Mouse (Mus musculus) forebrain, embryonic 10.5 days (tissue): ENCODE results near the gene Lamc2. TPM values are rescaled to one million over a fixed set of nuclear protein-coding genes. Genes with fewer than 3 reads are reported as not detected.
A peak's percentile ranks its signal among the peaks of the same experiment; 100 is the strongest.

Experiments used
- DNase-seq: peaks from one replicate; pipeline ENCODE4 v3.0.0-alpha.2; 2017; ENCODE audit warnings: low spot score; ENCODE audit errors: extremely low spot score
- H3K27ac ChIP-seq: fragments of 300-500 bp; sonication (generic); 2 replicates; pipeline ENCODE4 v1.5.1; 2016; ENCODE audit warnings: mild to moderate bottlenecking
- H3K27me3 ChIP-seq: fragments of 300-500 bp; sonication (generic); 2 replicates; pipeline ENCODE4 v1.6.1; 2016; ENCODE audit warnings: mild to moderate bottlenecking; ENCODE audit not compliant: poor library complexity, severe bottlenecking
- H3K36me3 ChIP-seq: fragments of 300-500 bp; sonication (generic); replicated peaks from 2 replicates; pipeline ENCODE4 v1.6.1; 2016; ENCODE audit warnings: mild to moderate bottlenecking, moderate library complexity
- H3K4me1 ChIP-seq: fragments of 300-500 bp; sonication (generic); 2 replicates; pipeline ENCODE4 v1.6.1; 2016
- H3K4me3 ChIP-seq: fragments of 300-500 bp; sonication (generic); 2 replicates; pipeline ENCODE4 v1.5.1; 2016; ENCODE audit warnings: mild to moderate bottlenecking, moderate library complexity
- H3K9me3 ChIP-seq: fragments of 300-500 bp; sonication (generic); 2 replicates; pipeline ENCODE4 v1.6.1; 2016; ENCODE audit warnings: mild to moderate bottlenecking, moderate library complexity
- WGBS: fragments of 180-500 bp; shearing (Covaris S2); methylation state at CpG from one replicate; pipeline ENCODE4 v1.1.7; 2016; 5-methylcytosine and 5-hydroxymethylcytosine counted together
- polyA plus RNA-seq: library from polyadenylated mRNA; unstranded; fragments of >200 nt; fragmentation: Nextera tagmentation; extraction: Ambion mirVana; gene quantifications from 2 replicates; pipeline ENCODE4 v1.2.1, GENCODE M21; 2016

Gene Lamc2
- polyA plus RNA-seq, 1 experiment from 2014 or later: 1.8 TPM

DNA sequence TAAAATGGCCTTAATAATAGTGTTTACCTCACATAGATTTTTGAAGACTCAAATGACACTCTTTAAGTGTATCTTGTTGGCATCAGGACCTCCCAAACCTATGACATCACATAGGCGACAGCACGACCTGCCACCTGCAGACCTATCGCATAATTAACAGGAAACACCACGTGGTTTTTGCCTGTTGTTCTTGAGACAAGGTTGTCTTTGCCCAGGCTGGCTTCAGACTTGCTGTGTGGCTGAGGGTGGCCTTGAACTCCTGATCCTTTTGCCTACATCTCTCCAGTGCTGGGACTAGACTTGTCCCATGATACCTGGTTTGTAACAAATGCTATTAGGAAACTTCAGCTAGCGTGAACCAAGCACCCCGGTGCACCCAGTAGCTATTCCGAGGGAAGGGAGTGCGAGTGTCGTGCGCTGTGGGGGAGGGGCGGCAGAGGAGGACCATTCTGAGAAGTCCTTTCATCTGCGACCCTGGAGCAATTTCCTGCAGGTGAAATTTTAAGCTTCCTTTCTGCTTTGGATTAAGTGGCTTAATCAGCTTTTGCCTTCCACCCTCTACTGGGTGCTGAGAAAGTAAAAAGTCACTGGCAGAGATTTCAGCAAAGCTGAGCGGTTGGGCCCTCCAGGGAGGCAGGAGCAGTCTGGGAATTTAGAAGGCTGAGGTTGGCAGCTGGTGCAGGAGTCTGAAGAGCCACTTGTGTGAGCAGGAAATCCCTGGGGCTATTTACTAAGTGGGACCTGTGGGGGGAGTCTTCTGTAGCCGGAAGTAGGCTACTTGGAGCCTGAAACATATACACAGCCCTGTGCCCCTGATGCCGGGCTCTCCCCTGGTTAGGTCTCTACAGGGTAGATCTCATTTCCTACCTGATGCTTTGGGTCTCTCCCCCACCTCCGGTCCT, 90.2 kb downstream of the Lamc2 start:
- Histone ChIP-seq H3K4me3 (no peak overlapping the region), H3K36me3 (no peaks in the 10 kb centered on the region), H3K27ac (peak overlapping the region; percentile 56; the same call in 1 of the 2 replicates), H3K27me3 (peaks cover 39% of the 10 kb centered on the region), H3K4me1 (peaks cover 70% of the 10 kb centered on the region), H3K9me3 (no peaks in the 10 kb centered on the region)
- DNase-seq: no peak
- 8% methylated on average over 16 of the region's 16 CpGs for WGBS

DNA sequence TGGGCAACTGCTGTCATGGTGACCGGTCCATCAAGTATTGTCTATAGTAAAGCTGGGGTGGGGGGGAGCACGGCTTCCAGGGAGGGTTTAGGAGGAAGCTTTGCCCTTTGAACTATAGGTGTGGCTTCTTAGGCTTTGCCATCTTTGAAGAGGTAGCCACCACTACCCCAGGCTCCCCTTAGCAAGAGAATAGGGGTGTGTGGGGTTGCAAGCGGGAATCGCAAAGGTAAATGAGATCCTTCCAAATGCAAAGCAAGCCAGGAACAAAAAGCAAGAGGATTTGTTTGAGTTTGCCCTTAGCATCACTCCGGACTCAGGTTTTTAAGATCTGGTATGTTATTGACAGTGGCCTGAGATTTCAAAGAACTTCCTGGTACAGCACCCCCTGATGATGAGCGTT, 90.9 kb downstream of the Lamc2 start:
- no peak overlapping the region for H3K27ac ChIP-seq
- no peaks in the 10 kb centered on the region for H3K36me3 ChIP-seq
- DNase-seq: no peak
- H3K9me3 ChIP-seq: no peaks in the 10 kb centered on the region
- H3K27me3 ChIP-seq: peaks cover 46% of the 10 kb centered on the region
- no peak overlapping the region for H3K4me3 ChIP-seq
- H3K4me1 ChIP-seq: peaks cover 72% of the 10 kb centered on the region
- 36% methylated on average over 6 of the region's 6 CpGs for WGBS

DNA sequence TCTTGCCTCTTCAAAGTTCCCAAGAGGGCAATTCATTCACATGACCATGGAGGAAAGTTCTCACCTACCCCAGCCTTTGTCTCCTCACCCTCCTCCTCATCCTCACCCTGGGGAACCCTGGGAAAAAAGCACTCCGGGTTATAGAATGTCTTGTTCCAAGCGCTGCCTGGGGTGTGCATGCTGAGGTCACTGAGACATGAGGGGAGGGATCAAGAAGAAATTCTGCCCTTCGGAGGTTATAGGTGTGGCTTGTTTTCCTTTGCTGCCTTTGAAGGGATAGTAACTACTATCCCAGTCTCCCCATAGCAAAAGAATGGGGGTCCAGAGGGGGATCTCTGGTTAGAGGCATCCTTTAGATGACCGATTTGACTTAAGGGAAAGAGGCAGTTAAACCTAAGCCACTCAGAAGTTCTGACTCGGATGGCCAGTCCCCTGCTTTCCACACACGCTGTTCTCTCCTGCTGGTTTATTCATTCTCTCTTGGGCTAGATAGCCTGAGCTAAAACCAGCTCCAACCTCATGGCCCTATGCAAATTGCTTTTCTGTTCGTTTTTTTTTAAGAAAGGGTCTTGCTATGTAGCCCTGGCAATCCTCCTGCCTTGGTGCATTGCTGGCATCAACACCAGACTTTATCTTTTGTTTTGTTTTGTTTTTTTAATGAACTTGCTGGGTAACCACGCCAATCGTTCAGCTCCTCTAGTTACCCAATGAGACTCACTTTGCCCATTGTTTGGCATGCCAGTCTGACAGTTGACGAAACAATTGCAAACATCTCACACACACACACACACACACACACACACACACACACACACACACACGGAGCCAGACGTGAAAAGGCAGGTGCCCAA, 91.8 kb downstream of the Lamc2 start:
- no peak for DNase-seq
- no peaks in the 10 kb centered on the region for H3K36me3 ChIP-seq
- H3K27ac ChIP-seq: no peak overlapping the region
- no peaks in the 10 kb centered on the region for H3K9me3 ChIP-seq
- H3K4me3 ChIP-seq: no peak overlapping the region
- H3K27me3 ChIP-seq: peaks cover 51% of the 10 kb centered on the region
- 36% methylated on average over 12 of the region's 12 CpGs for WGBS
- H3K4me1 ChIP-seq: peaks cover 72% of the 10 kb centered on the region

DNA sequence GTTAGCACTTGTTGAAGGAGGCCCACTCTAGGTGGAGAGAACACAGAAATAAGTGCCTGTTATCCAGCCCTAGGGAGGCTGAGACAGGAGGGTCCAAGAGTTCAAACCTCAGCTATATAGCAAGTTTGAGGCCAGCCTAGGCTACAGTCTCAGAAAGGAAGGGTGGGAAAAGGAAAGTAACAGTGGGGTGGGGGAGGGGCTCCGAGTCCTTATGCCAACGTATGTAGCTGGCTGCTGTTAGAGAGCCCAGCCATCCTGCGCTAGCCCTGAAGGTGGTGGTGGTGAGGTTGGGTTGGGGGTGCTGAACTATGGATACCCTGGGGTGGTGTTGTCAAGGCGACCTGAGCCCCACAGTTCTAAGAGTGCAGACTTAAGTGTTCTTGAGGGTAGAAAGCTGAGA, 92.7 kb downstream of the Lamc2 start:
- H3K9me3 ChIP-seq: no peaks in the 10 kb centered on the region
- no peak overlapping the region for H3K4me3 ChIP-seq
- WGBS: 71% methylated on average over 4 of the region's 4 CpGs
- H3K36me3 ChIP-seq: no peaks in the 10 kb centered on the region
- H3K4me1 ChIP-seq: peaks cover 66% of the 10 kb centered on the region
- peaks cover 51% of the 10 kb centered on the region for H3K27me3 ChIP-seq
- DNase-seq: no peak
- no peak overlapping the region for H3K27ac ChIP-seq

DNA sequence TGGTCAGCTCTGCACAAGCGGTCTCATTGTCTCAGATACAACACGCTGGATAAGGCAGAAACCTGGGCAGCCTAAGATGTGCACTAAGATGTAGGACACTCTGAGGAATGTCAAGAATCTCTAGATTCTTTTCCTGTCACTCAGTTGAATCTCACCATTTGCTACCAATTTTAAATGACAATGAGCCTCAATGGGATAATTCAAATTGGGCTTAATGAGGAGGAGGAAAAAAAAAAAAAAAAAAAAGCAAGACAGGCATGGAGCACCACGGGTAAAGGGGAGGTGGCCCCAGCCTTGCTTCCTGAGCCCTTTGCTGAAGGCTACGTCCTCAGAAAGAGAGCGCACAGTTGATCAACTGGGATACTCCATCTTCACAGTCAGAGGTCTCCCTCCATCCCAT, 93.1 kb downstream of the Lamc2 start:
- 0 out of 2 replicates have a peak overlapping the region, but pooled peaks have one; percentile 1 for H3K27ac ChIP-seq
- DNase-seq: no peak
- no peak overlapping the region for H3K4me3 ChIP-seq
- H3K9me3 ChIP-seq: no peaks in the 10 kb centered on the region
- peaks cover 51% of the 10 kb centered on the region for H3K27me3 ChIP-seq
- H3K4me1 ChIP-seq: peaks cover 62% of the 10 kb centered on the region
- WGBS: 52% methylated on average over 5 of the region's 5 CpGs
- H3K36me3 ChIP-seq: no peaks in the 10 kb centered on the region

DNA sequence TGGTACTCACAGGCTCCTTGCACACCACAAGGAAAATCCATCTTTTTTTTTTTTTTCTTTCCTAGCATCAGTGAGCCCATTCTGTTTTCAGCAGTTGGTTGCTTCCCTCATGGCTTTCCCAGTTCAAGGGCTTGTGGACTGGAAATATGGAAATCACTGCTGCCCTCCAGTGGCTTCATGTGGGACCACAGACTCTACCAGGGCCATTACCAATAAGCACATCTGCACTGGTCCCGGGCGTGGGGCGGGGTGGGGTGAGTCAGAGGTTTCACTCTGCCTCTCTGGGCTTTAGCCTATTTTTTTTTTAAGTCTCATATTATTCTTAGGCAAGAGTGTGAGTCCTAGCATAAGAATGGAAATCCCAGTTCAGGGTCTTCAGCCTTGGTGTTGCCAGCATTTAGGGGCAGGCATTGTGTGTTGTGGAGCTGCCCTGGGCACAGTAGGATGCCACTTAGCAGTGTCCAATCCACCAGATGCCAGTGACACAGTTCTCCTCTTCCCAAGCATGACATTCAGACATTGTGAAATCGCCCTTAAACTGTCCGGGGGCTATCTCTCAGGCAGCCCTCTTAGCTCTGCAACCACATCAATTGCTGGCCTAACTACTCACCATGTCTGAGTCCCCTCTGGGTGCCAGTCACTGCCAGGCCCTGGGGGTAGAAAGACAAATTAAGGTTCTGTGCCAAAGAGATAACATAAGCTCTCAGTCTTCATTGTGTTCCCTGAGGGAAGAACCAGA, 93.8 kb downstream of the Lamc2 start:
- DNase-seq: peak; percentile 75
- H3K4me3 ChIP-seq: no peak overlapping the region
- WGBS: 54% methylated on average over 5 of the region's 5 CpGs
- peaks cover 61% of the 10 kb centered on the region for H3K4me1 ChIP-seq
- H3K9me3 ChIP-seq: no peaks in the 10 kb centered on the region
- no peaks in the 10 kb centered on the region for H3K36me3 ChIP-seq
- peak overlapping the region; percentile 68; the same call in 1 of the 2 replicates for H3K27ac ChIP-seq
- peaks cover 51% of the 10 kb centered on the region for H3K27me3 ChIP-seq

DNA sequence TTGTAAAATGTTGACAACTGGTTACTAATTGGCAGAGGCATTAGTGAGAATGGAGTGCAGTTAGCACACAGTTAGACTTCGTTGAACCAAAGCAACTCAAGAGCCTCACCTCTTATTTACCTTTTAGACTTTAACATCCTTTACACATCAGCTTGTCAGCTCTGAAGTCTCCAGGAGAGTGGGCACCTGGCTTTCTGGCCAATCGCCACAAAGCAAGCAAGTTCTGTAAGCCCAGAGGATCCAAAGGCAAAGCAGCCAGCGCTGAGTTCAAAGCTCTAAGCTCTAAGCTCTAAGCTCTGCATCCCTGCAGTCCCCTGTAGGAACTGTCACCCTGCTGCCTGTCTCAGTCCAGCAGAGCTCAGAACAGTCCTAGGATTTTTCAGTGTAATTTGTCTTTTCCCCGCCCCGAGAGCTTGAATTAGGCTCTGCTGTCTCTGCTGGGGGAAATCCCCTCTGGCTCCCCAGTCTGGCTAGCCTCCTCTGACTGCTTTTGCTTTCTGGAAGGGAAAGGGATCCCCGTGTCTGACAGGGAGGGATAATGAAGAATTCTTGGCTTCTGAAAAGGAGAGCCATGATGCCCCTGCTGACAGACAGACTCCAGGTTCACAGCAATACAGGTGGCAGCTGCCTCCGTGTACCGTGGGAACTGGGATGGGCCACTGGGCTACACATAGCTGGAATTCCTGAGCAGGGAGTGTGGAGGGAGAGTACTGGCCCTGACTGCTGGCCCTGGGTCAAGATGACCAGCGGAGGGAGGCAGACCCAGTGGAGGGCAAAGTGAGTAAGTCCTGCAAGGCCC, 94.6 kb downstream of the Lamc2 start:
- WGBS: 35% methylated on average over 9 of the region's 9 CpGs
- peak overlapping the region; percentile 68 for H3K27ac ChIP-seq
- no peaks in the 10 kb centered on the region for H3K9me3 ChIP-seq
- H3K4me3 ChIP-seq: no peak overlapping the region
- H3K27me3 ChIP-seq: peaks cover 51% of the 10 kb centered on the region
- peaks cover 57% of the 10 kb centered on the region for H3K4me1 ChIP-seq
- no peaks in the 10 kb centered on the region for H3K36me3 ChIP-seq
- DNase-seq: no peak

DNA sequence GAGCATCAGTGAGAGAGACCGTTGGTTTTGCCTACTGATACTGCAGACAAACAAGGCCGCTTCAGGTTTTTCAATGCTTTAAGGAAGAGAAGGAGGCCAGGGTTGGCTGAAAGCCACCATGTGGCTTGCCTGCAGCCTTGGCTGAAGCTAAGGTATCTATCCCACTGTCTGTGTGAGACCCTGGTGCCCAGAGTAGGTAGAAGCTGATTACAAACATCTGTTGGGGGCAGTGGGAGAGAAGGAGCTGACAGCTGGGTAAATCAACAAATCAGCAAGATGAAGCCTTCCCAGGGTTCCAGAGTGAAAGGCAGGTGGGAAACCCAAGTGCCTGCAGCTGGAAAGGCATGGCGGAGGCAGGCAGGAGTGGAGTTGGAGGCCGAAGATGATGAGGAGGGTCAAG, 95.4 kb downstream of the Lamc2 start:
- H3K27ac ChIP-seq: no peak overlapping the region
- H3K9me3 ChIP-seq: no peaks in the 10 kb centered on the region
- no peak overlapping the region for H3K4me3 ChIP-seq
- no peaks in the 10 kb centered on the region for H3K36me3 ChIP-seq
- WGBS: 83% methylated on average over 4 of the region's 4 CpGs
- no peak for DNase-seq
- H3K4me1 ChIP-seq: peaks cover 54% of the 10 kb centered on the region
- H3K27me3 ChIP-seq: peaks cover 43% of the 10 kb centered on the region

DNA sequence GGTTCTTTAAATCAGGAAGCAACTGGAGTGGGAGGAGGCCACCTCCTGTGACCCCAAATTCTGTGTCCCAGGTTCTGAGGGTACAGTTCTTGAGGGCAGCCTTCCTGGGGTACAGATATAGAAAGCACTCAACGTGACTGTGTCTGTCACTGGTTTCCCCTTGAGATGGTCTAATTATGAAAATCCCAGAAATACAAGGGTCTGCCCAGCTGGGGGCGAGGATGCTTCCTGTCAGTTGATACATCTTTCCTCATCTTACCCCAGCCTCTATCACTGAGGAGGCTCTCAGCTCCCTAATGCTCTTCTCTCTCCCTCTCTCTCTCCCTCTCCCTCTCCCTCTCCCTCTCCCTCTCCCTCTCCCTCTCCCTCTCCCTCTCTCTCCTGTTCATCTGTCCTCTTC, 96.2 kb downstream of the Lamc2 start:
- WGBS: 82% methylated on average over 2 of the region's 2 CpGs
- Histone ChIP-seq H3K27ac (no peak overlapping the region), H3K4me1 (peaks cover 47% of the 10 kb centered on the region)

DNA sequence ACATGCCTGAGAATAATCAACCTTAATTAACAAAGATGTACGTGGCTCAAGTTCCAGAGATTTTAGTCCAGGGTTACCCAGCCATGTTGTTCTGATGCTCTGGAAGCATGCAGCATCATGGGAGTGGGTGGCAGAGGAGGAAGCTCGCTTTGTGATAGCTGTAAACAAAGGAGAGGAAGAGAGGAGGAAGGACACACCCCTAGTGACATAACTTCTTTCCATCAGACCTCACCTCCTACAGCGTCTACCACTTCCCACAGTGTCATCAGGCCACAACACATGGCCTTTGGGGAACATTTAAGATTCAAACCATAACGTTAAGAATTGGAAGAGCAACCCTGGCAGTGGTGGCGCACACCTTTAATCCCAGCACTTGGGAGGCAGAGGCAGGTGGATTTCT, 98.5 kb downstream of the Lamc2 start:
- Histone ChIP-seq H3K27ac (no peak overlapping the region), H3K27me3 (peaks cover 15% of the 10 kb centered on the region), H3K9me3 (peaks cover 3% of the 10 kb centered on the region; the same call in 1 of the 2 replicates), H3K4me3 (no peak overlapping the region), H3K4me1 (peaks cover 26% of the 10 kb centered on the region), H3K36me3 (no peaks in the 10 kb centered on the region)
- WGBS: 90% methylated on average over 5 of the region's 5 CpGs
- no peak for DNase-seq

More for the DNA sequence above, 96.2 kb downstream of the Lamc2 start:
- no peaks in the 10 kb centered on the region for H3K36me3 ChIP-seq
- DNase-seq: no peak
- H3K27me3 ChIP-seq: peaks cover 37% of the 10 kb centered on the region
- H3K4me3 ChIP-seq: no peak overlapping the region
- H3K9me3 ChIP-seq: no peaks in the 10 kb centered on the region

DNA sequence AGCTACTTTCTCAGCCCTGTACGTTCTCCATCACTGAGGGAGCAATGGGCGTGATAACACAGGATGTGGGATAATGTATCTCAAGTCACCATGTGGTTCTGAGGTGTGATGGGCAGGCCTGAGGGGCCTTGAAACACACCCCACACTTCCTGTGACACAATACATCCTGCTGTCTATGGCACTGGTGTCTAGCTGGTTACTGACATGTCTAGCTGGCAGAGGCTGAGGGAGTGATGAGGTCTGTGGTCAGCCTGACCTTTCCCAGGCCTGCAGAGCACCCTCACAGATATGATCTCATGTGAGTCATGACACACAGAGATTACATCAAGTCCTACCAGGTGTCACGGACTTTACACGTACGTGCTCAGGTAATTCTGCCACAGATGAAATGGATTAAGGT, 101.0 kb downstream of the Lamc2 start:
- Histone ChIP-seq H3K9me3 (peaks cover 3% of the 10 kb centered on the region; the same call in 1 of the 2 replicates), H3K27me3 (0 out of 2 replicates have a peak, but pooled peaks cover 3% of the 10 kb centered on the region), H3K27ac (no peak overlapping the region), H3K4me1 (peaks cover 7% of the 10 kb centered on the region), H3K4me3 (no peak overlapping the region), H3K36me3 (no peaks in the 10 kb centered on the region)
- no peak for DNase-seq
- 90% methylated on average over 5 of the region's 5 CpGs for WGBS

DNA sequence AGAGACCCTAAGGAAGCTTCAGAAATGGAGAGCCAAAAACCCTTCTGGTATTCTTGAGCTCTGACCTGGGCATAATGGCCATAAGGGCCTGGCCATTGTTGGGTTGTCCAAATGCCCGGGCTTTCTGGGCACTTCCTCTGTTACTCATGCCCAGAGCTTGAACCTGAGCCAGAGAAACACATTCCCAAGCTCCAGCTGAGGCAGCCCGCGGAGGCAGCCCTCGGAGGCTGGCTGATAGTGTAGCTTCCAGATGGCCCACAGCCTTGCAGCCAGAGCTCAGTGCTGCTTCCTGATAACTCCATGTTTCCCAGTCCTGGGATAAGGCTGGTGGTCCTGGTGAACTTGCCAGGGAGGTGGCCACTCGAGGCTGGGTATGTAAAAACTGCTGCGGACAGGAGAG, 102.1 kb downstream of the Lamc2 start:
- WGBS: 83% methylated on average over 6 of the region's 6 CpGs

More for the DNA sequence above, 102.1 kb downstream of the Lamc2 start:
- Histone ChIP-seq H3K27me3 (no peaks in the 10 kb centered on the region), H3K36me3 (no peaks in the 10 kb centered on the region), H3K27ac (no peak overlapping the region), H3K4me1 (peaks cover 7% of the 10 kb centered on the region), H3K4me3 (no peak overlapping the region), H3K9me3 (peaks cover 3% of the 10 kb centered on the region; the same call in 1 of the 2 replicates)
- DNase-seq: no peak
